Mouse (Mus musculus) midbrain, embryonic 12.5 days (tissue): ENCODE measurements at regions not wholly inside any gene's neighbourhood (a gene's known extent, or its start where the extent isn't known, plus 50 kb on each side); places are given as distances from the start of the nearest gene placed in this dataset.

Source experiments
- ATAC-seq: fragments of 200-750 bp; cut with Nextera tagmentation; 2 replicates; pipeline ENCODE4 v1.8.0; 2017; ENCODE audit warnings: low read depth, moderate TSS enrichment, moderate library complexity; ENCODE audit not compliant: low FRiP score
- H3K27ac ChIP-seq: fragments of 300-500 bp; sonication (generic); replicated peaks from 2 replicates; pipeline ENCODE4 v1.5.1; 2016; ENCODE audit warnings: mild to moderate bottlenecking
- H3K27me3 ChIP-seq: fragments of 300-500 bp; sonication (generic); 2 replicates; pipeline ENCODE4 v1.6.1; 2016; ENCODE audit warnings: mild to moderate bottlenecking
- H3K36me3 ChIP-seq: fragments of 300-500 bp; sonication (generic); 2 replicates; pipeline ENCODE4 v1.6.1; 2016
- H3K4me1 ChIP-seq: fragments of 300-500 bp; sonication (generic); 2 replicates; pipeline ENCODE4 v1.6.1; 2016
- H3K4me2 ChIP-seq: fragments of 300-500 bp; sonication (generic); replicated peaks from 2 replicates; pipeline ENCODE4 v1.6.1; 2016; ENCODE audit warnings: mild to moderate bottlenecking, moderate library complexity
- H3K4me3 ChIP-seq: fragments of 300-500 bp; sonication (generic); 2 replicates; pipeline ENCODE4 v1.5.1; 2016; ENCODE audit warnings: mild to moderate bottlenecking
- H3K9ac ChIP-seq: fragments of 300-500 bp; sonication (generic); replicated peaks from 2 replicates; pipeline ENCODE4 v1.6.1; 2016; ENCODE audit warnings: mild to moderate bottlenecking, moderate library complexity
- H3K9me3 ChIP-seq: fragments of 300-500 bp; sonication (generic); 2 replicates; pipeline ENCODE4 v1.6.1; 2016; ENCODE audit warnings: mild to moderate bottlenecking
- WGBS: fragments of 180-500 bp; shearing (Covaris S2); methylation state at CpG from one replicate; pipeline ENCODE4 v1.1.7; 2016; 5-methylcytosine and 5-hydroxymethylcytosine counted together

DNA sequence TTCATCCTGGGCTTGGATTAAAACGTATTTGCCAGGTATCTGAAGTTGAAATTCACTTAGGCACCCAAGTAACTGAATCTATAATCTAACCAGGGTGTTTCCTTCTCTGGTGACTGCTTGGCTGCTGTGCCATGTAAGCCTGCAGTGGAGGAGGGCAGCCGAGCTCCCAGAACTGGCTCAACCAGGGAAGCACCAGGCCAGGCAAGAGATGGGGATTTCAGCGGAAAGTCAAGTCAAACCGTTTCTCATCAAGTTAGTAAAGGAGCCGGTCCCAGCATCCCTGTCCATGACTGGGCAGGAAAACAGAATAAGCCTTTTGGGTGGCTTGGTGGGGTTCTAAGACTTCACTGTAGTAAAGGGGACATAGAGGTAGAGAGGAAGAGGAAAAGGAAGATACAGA is 341.1 kb upstream of the Sall1 start:
- Histone ChIP-seq H3K27me3 (no peaks in the 10 kb centered on the region), H3K9me3 (no peaks in the 10 kb centered on the region), H3K9ac (no peak overlapping the region), H3K27ac (no peak overlapping the region), H3K4me1 (peaks cover 52% of the 10 kb centered on the region), H3K4me2 (no peak overlapping the region), H3K36me3 (no peaks in the 10 kb centered on the region), H3K4me3 (no peak overlapping the region)
- ATAC-seq, result no peak
- WGBS, result 76% methylated on average over 5 of the region's 5 CpGs

DNA sequence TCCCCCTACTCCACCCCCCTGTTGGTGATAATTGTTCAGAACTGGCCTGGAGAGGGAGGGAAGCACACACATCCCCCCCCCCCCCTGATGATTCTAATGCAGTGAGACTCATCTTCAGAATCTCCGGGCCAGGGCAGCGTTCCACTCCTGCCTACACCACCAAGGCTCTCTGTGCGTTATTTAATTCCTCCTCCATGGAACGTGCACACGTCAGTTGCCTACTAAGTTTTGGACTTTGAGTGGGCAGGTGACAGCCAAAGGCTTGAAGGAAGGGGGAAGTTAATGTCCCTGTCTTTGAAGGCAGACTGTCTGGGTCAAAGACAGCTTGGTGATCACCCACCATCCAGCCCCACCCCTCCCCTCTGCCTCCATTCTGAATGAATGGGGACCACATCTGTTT is 339.8 kb upstream of the Sall1 start:
- Histone ChIP-seq H3K9me3 (no peaks in the 10 kb centered on the region), H3K4me2 (no peak overlapping the region), H3K4me1 (peaks cover 49% of the 10 kb centered on the region), H3K9ac (no peak overlapping the region), H3K27me3 (no peaks in the 10 kb centered on the region), H3K36me3 (no peaks in the 10 kb centered on the region), H3K27ac (no peak overlapping the region), H3K4me3 (no peak overlapping the region)
- WGBS, result 39% methylated on average over 5 of the region's 5 CpGs
- no peak for ATAC-seq

DNA sequence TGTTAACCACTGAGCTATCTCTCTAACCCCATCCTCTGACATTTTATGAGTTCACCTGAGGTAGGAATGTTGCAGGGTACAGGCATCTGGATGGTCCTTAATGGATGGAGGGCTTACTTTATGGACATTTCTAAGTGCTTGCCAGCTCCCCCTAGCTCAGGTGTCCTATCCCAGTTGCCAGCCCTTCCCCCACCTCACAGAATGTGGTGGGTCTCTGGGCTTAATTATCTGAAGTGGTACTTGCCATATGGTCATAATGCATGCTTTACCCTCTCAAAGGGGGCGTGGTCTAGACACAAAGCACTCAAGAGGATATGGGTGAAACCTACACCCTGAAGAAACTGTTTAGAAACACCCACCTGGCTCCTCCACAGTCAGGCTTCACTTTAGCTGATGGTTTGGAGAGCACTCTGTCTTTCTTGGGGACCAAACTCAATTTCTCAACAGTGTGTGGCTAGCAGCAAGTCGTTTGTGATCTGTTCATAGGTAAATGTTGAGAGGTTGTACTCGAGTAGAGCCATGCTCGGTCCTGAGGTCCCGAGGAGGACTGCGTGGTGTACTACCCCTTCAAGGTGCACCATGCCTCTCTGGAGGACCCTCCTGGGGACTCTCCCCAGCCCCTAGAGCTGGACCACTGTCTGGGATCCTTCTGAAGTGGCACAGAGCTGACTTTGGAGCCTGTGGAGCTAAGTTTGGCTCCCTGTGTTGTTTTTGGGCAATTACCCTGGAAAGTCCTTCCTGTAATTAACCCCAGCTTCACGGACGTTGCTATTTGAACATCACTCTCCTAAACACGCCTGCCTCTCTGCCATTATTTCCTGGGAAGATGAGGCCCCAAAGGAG is 338.8 kb upstream of the Sall1 start:
- no peak overlapping the region; the same call in 1 of the 2 replicates for H3K9ac ChIP-seq
- H3K9me3 ChIP-seq, result no peaks in the 10 kb centered on the region
- no peak overlapping the region for H3K4me2 ChIP-seq
- WGBS, result 58% methylated on average over 9 of the region's 9 CpGs
- ATAC-seq, result no peak
- no peaks in the 10 kb centered on the region for H3K36me3 ChIP-seq
- H3K27me3 ChIP-seq, result no peaks in the 10 kb centered on the region
- peaks cover 38% of the 10 kb centered on the region for H3K4me1 ChIP-seq
- H3K27ac ChIP-seq, result no peak overlapping the region
- no peak overlapping the region for H3K4me3 ChIP-seq

DNA sequence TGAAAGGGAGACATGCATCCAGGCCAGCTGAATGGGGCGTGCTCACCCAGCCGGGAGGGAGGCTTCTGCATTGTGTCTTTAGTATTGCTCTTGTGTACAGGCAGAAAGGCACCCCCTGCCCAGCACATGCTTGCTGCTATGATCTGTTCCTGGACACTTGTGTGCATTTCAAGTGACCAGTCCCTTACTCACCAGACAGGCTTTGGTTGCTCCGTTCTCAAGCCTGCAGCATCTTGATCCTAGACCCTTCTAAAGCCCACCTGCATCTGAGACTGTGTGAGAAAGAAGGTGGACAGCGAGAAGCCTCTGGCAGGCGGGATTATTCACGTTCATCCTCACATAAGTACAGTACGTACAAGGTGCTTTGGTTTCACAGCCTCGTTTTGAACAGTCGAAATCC is 336.5 kb upstream of the Sall1 start:
- H3K4me3 ChIP-seq, result no peak overlapping the region
- WGBS, result 77% methylated on average over 9 of the region's 9 CpGs
- no peak overlapping the region for H3K4me2 ChIP-seq
- no peak for ATAC-seq
- no peaks in the 10 kb centered on the region for H3K9me3 ChIP-seq
- no peaks in the 10 kb centered on the region for H3K27me3 ChIP-seq
- H3K9ac ChIP-seq, result no peak overlapping the region
- no peak overlapping the region for H3K27ac ChIP-seq
- no peaks in the 10 kb centered on the region for H3K36me3 ChIP-seq
- peaks cover 19% of the 10 kb centered on the region for H3K4me1 ChIP-seq

DNA sequence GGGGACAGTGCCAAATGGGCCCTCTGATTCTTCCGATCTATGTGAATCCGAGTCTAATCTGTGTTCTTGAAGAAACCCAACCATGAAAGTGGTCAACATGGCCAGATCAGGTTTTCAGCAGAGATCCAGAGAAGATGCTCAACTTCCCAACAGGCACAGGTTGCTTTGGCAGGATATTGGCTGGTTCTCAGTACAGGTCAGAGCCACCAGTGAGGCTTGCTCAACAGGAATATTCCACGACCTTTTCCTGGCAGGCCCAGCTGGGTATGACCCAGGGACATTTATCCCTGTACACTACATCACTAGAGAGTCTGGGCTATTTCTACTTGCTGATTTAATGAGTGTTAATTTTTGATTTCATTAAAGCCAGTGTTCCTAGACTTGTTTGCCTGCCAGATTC is 328.8 kb upstream of the Sall1 start:
- 91% methylated on average over 3 of the region's 3 CpGs for WGBS
- no peak for ATAC-seq
- no peak overlapping the region for H3K4me3 ChIP-seq
- H3K27ac ChIP-seq, result no peak overlapping the region
- H3K9ac ChIP-seq, result no peak overlapping the region
- H3K27me3 ChIP-seq, result no peaks in the 10 kb centered on the region; the same call in 1 of the 2 replicates
- no peaks in the 10 kb centered on the region for H3K9me3 ChIP-seq
- no peak overlapping the region for H3K4me2 ChIP-seq
- no peaks in the 10 kb centered on the region for H3K4me1 ChIP-seq
- H3K36me3 ChIP-seq, result no peaks in the 10 kb centered on the region

DNA sequence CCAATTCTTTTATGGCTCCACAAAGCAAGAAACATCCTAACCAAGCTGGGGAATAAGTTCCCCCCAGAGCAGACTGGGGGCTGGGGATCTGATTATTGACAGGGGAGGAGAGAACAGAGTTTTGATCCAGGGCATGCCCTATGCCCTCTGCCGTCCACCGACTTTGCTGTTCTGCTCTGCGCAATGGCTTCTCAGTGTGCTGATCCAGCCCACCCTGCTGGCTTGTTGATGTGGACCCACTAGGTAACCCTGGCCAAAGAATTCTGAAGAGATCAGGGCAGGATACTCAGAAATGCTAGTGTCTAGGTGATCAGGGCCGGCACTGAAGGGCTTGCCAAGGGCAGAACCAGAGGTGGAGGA is 327.8 kb upstream of the Sall1 start:
- Histone ChIP-seq H3K4me3 (no peak overlapping the region), H3K4me1 (no peaks in the 10 kb centered on the region), H3K27ac (no peak overlapping the region), H3K9ac (no peak overlapping the region), H3K36me3 (no peaks in the 10 kb centered on the region), H3K4me2 (no peak overlapping the region), H3K27me3 (no peaks in the 10 kb centered on the region; the same call in 1 of the 2 replicates), H3K9me3 (no peaks in the 10 kb centered on the region)
- 43% methylated on average over 4 of the region's 4 CpGs for WGBS
- no peak for ATAC-seq

DNA sequence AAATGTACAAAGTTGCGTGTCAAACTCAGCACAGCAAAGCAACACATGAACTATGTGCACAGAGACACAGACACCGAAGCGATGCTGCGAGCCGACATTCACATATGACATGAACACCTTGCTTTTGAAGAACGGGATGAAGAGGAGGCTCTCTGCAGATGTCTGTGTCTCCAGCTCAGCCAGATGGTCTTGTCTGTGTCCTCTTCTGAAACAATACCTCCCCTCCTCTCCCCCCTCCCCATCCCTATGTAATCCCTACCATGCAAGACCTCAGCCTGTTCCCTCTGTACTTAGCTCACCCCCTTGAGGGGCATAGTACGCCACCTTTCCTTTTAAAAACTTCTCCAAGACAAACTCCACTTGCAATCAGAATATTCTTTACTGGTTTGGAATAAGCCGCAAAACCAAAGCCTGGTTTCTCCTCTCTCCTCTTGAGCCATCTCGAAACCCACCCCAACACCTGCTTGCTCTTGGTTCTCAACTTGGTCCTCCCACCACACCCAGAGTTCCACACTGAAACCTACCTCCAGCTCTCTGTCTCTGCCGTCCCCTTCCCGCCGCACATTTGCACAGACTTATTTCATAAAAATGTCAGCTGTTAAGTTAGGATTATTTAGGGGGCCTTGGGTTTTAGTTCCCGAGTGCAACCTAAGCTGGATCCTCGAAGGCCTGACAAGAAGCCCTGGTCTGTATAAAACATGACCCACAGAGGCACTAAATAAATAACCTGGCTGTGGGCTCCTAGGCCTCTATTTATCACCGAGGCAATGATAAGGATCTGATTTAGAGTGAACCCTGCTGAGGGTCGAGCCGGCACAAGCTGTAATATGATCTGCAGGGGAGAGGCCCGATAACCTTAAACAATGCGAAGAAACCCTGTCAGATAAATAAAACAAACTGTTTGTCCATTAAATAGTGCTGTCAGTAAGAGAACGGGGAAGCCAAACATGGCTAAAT is 327.1 kb upstream of the Sall1 start:
- no peaks in the 10 kb centered on the region for H3K9me3 ChIP-seq
- no peak overlapping the region for H3K4me3 ChIP-seq
- H3K4me1 ChIP-seq, result no peaks in the 10 kb centered on the region
- H3K9ac ChIP-seq, result no peak overlapping the region
- WGBS, result 61% methylated on average over 20 of the region's 20 CpGs
- no peaks in the 10 kb centered on the region for H3K36me3 ChIP-seq
- H3K27me3 ChIP-seq, result no peaks in the 10 kb centered on the region; the same call in 1 of the 2 replicates
- H3K4me2 ChIP-seq, result no peak overlapping the region
- no peak overlapping the region for H3K27ac ChIP-seq
- ATAC-seq, result no peak

DNA sequence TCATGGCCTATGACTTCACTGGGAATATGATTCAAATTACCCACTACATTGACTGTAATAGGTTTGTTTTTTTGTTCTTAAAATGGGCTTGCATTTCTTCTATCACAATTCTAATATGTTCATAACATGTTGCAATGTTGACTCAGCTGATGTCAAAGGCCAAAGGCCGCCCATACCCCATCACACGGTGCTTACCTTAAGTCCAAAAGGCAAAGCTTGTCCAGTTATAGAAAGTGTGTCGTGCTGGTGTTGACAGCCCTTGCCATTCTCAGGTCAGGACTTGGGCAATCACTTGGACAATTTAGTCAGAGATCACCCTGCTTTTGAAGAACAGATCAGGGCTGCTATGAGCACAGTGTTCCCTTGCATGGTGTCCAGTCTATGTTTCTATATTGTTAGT is 321.5 kb upstream of the Sall1 start:
- ATAC-seq, result no peak
- Histone ChIP-seq H3K9me3 (no peaks in the 10 kb centered on the region), H3K9ac (no peak overlapping the region), H3K4me1 (no peaks in the 10 kb centered on the region), H3K36me3 (no peaks in the 10 kb centered on the region), H3K4me3 (no peak overlapping the region), H3K27me3 (no peaks in the 10 kb centered on the region), H3K27ac (no peak overlapping the region), H3K4me2 (no peak overlapping the region)
- WGBS, result 92% methylated on average over 3 of the region's 3 CpGs

DNA sequence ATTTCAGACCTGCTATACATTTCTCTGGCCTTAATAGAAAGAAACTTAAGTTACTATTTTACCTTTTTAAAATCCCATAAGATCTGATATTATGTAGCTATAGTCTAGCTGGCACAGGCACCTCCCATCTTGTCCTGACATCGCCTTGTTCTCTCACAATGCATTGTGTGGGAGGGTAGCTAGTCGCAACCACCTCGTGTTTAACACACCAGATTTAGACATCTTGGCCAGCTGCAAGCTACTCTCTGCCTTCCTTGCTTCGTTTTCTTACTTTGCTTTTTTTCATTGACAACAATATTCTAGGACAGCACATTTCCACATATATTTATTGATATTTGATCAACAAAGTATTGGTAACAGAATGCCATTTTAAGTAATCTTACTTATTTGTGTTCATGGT is 314.4 kb upstream of the Sall1 start:
- Histone ChIP-seq H3K4me1 (no peaks in the 10 kb centered on the region), H3K9ac (no peak overlapping the region), H3K36me3 (no peaks in the 10 kb centered on the region), H3K4me3 (no peak overlapping the region), H3K27me3 (no peaks in the 10 kb centered on the region), H3K4me2 (no peak overlapping the region), H3K27ac (no peak overlapping the region), H3K9me3 (no peaks in the 10 kb centered on the region)
- ATAC-seq, result no peak
- 83% methylated on average over 4 of the region's 4 CpGs for WGBS

DNA sequence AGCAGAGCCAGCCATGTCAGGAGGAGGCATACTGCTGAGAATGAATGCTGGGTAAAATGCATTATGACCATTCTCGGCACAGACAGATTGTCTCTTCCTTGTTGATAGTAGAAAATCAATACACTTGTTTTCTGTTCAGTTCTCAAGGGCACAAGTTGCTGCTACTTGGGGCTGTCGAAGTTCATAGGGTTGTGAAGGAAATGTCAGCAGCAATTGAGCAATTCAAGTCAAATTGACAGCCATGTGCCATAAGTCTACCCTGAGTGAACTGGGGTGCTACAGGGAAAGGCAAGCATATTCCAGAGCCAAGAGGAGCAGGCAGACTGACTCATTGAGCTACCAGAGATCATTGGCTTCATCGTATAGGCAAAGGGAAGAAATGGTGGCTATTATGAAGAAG is 301.6 kb upstream of the Sall1 start:
- Histone ChIP-seq H3K9ac (no peak overlapping the region), H3K4me3 (no peak overlapping the region), H3K4me1 (no peaks in the 10 kb centered on the region), H3K36me3 (no peaks in the 10 kb centered on the region), H3K27me3 (no peaks in the 10 kb centered on the region), H3K4me2 (no peak overlapping the region), H3K27ac (no peak overlapping the region), H3K9me3 (no peaks in the 10 kb centered on the region)
- WGBS, result 85% methylated on average over 3 of the region's 3 CpGs
- ATAC-seq, result no peak

DNA sequence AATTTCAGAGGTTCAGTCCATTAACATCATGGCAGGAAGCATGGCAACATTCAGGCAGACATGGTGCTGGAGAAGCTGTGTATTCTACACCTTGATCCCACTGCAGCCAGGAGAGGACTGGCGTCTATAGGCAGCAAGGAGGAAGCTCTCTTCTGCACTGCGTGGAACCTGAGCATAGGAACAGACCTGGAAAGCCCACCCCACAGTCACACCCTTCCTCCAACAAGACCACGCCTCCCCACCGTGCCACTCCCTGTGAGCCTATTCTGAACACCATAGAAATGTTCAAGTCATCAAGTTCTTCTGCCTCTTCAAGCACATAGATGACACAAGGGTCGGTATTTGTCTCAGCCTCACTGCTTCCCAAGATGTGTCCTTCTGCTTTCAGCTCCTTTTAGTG is 297.7 kb upstream of the Sall1 start:
- H3K4me1 ChIP-seq, result no peaks in the 10 kb centered on the region
- H3K9ac ChIP-seq, result no peak overlapping the region

DNA sequence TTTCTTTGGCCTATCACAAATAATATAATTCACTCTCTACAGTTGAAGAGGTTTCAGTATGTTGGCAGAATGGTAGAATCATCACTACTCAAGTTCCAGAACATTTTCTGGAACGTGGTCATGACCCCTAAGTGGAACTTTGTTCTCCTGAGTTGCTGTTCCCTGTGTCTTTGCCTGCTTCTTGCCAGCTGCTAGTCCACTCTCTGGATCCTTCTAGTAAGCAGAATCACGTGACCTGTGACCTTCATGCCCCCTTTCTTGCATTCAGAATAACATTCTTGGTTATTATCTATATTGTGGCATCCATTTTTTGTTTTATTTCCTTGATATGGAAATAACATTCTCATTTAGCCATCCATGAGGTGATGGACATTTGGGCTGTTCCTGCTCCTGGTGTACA is 291.5 kb upstream of the Sall1 start:
- Histone ChIP-seq H3K27me3 (no peaks in the 10 kb centered on the region), H3K9me3 (no peaks in the 10 kb centered on the region), H3K36me3 (no peaks in the 10 kb centered on the region), H3K4me1 (0 out of 2 replicates have a peak, but pooled peaks cover 5% of the 10 kb centered on the region), H3K4me3 (no peak overlapping the region), H3K9ac (no peak overlapping the region), H3K4me2 (no peak overlapping the region), H3K27ac (no peak overlapping the region)
- no peak for ATAC-seq
- 87% methylated on average over 2 of the region's 2 CpGs for WGBS

More for the DNA sequence above, 297.7 kb upstream of the Sall1 start:
- no peaks in the 10 kb centered on the region for H3K27me3 ChIP-seq
- ATAC-seq, result no peak
- no peaks in the 10 kb centered on the region for H3K9me3 ChIP-seq
- 90% methylated on average over 5 of the region's 5 CpGs for WGBS
- H3K36me3 ChIP-seq, result no peaks in the 10 kb centered on the region
- H3K4me3 ChIP-seq, result no peak overlapping the region
- H3K27ac ChIP-seq, result no peak overlapping the region
- no peak overlapping the region for H3K4me2 ChIP-seq
